Mouse (Mus musculus) cortical plate, adult 2 months (tissue): Measurements from ENCODE around the gene Txn2.

ENCODE experiments used
- CTCF ChIP-seq: fragments of 200-500 bp; IDR thresholded peaks from 2 replicates; pipeline ENCODE4 v1.5.1; 2011; ENCODE audit warnings: mild to moderate bottlenecking, control low read depth, low read length; ENCODE audit not compliant: insufficient read depth; ENCODE audit errors: extremely low read depth
- POLR2A ChIP-seq: fragments of 200-500 bp; IDR thresholded peaks from 2 replicates; pipeline ENCODE4 v1.6.1; 2011; ENCODE audit warnings: mild to moderate bottlenecking, low read length, control low read depth; ENCODE audit not compliant: insufficient read depth; ENCODE audit errors: extremely low read depth

DNA sequence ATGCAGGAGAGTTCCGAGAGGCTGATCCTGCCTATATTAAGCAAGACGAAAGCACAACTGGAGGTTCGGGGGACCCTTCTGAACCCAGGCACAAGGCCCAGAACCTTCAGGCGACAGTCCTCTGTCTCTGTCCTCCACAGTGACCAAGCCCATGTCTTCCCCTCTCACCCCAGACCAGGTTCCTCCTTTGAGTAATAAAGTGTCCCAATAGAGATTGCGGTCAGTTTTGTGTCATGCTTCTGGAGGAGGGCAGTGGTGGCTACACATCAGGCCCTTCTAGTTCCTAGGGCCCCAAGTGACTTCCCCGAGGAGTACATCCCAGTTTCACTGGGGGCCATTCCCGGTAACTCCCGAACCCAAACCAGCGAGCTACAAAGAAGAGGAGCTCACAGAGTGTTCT is 54.0 kb downstream of the Txn2 start:
- TF ChIP-seq POLR2A, result no peak
- TF ChIP-seq CTCF, result no peak
